Mouse (Mus musculus): ENCODE results near the gene Tfap4. TPM values are rescaled to one million over a fixed set of nuclear protein-coding genes. Genes with fewer than 3 reads are reported as not detected.

Tfap4 gene
- total RNA-seq, 2 experiments from 2014 or later: 3.1 to 3.4 TPM

- DNase-seq (ENCODE audit: extremely low spot score in 1 of 2, low spot score in 2 of 2): peak; percentile 69 to 82
- intact Hi-C loops (cut with DNase I): no loop called here
Observed at GRCm38 (mm10) chr16:4558980-4559631, 548 bp downstream of the Tfap4 start.

- peak; percentile 92 to 93 for DNase-seq (ENCODE audit: extremely low spot score in 1 of 2, low spot score in 2 of 2)
- intact Hi-C loops (cut with DNase I): no loop called here
Observed at GRCm38 (mm10) chr16:4558384-4558979, 1.2 kb downstream of the Tfap4 start.

GRCm38 (mm10) chr16:4557949-4558348, 1.7 kb downstream of the Tfap4 start:
- intact Hi-C loops (cut with DNase I): no loop called here
- DNase-seq (ENCODE audit: extremely low spot score in 1 of 2, low spot score in 2 of 2): peak; percentile 53 to 77

- DNase-seq (ENCODE audit: extremely low spot score in 1 of 2, low spot score in 2 of 2): no peak
- intact Hi-C loops (cut with DNase I): no loop called here
Observed at GRCm38 (mm10) chr16:4557085-4557484, 2.6 kb downstream of the Tfap4 start.

- intact Hi-C loops (cut with DNase I): no loop called here
- no peak for DNase-seq (ENCODE audit: extremely low spot score in 1 of 2, low spot score in 2 of 2)
Observed at GRCm38 (mm10) chr16:4555555-4555954, 4.1 kb downstream of the Tfap4 start.

- intact Hi-C loops (cut with DNase I): loop anchor here (5.0 kb wide), 1 partner anchor 54 kb away; no protein-coding TSS in a partner anchor
- peak in 1 of 2 experiments; percentile 42 for DNase-seq (ENCODE audit: extremely low spot score in 1 of 2, low spot score in 2 of 2)
Observed at GRCm38 (mm10) chr16:4552829-4553550, 6.7 kb downstream of the Tfap4 start.

- no peak for DNase-seq (ENCODE audit: extremely low spot score in 1 of 2, low spot score in 2 of 2)
- intact Hi-C loops (cut with DNase I): loop anchor here (5.0 kb wide), 1 partner anchor 55 kb away; no protein-coding TSS in a partner anchor
Observed at GRCm38 (mm10) chr16:4551885-4552284, 7.8 kb downstream of the Tfap4 start.

GRCm38 (mm10) chr16:4551056-4551455, 8.6 kb downstream of the Tfap4 start:
- intact Hi-C loops (cut with DNase I): loop anchor here (5.0 kb wide), 1 partner anchor 56 kb away; no protein-coding TSS in a partner anchor
- DNase-seq (ENCODE audit: extremely low spot score in 1 of 2, low spot score in 2 of 2): peak in 1 of 2 experiments; percentile 80

GRCm38 (mm10) chr16:4548953-4549688, 10.5 kb downstream of the Tfap4 start:
- no peak for DNase-seq (ENCODE audit: extremely low spot score in 1 of 2, low spot score in 2 of 2)
- intact Hi-C loops (cut with DNase I): loop anchor here (10.0 kb wide), 1 partner anchor 134 kb away; no protein-coding TSS in a partner anchor

GRCm38 (mm10) chr16:4547611-4548010, 12.0 kb downstream of the Tfap4 start:
- DNase-seq (ENCODE audit: extremely low spot score in 1 of 2, low spot score in 2 of 2): no peak
- intact Hi-C loops (cut with DNase I): loop anchor here (10.0 kb wide), 1 partner anchor 133 kb away; no protein-coding TSS in a partner anchor

- no peak for DNase-seq (ENCODE audit: extremely low spot score in 1 of 2, low spot score in 2 of 2)
- intact Hi-C loops (cut with DNase I): loop anchor here (10.0 kb wide), 1 partner anchor 132 kb away; no protein-coding TSS in a partner anchor
Observed at GRCm38 (mm10) chr16:4546838-4547237, 12.8 kb downstream of the Tfap4 start.

GRCm38 (mm10) chr16:4544845-4545244, 14.8 kb downstream of the Tfap4 start:
- no peak for DNase-seq (ENCODE audit: extremely low spot score in 1 of 2, low spot score in 2 of 2)
- intact Hi-C loops (cut with DNase I): loop anchor here (5.0 to 10.0 kb wide), 3 partner anchors 53 to 228 kb away; no protein-coding TSS in a partner anchor

- no peak for DNase-seq (ENCODE audit: extremely low spot score in 1 of 2, low spot score in 2 of 2)
- intact Hi-C loops (cut with DNase I): loop anchor here (5.0 to 10.0 kb wide), 3 partner anchors 51 to 226 kb away; no protein-coding TSS in a partner anchor
Observed at GRCm38 (mm10) chr16:4543266-4543665, 16.4 kb downstream of the Tfap4 start.

- no peak for DNase-seq (ENCODE audit: extremely low spot score in 1 of 2, low spot score in 2 of 2)
- intact Hi-C loops (cut with DNase I): loop anchor here (5.0 to 10.0 kb wide), 3 partner anchors 50 to 225 kb away; no protein-coding TSS in a partner anchor
Observed at GRCm38 (mm10) chr16:4542236-4542774, 17.3 kb downstream of the Tfap4 start.

GRCm38 (mm10) chr16:4541501-4542198, 18.0 kb downstream of the Tfap4 start, which contains the start of gene Srl:
Srl (minus strand) TSS chr16:4541816.
- intact Hi-C loops (cut with DNase I): loop anchor here (5.0 to 10.0 kb wide), 3 partner anchors 49 to 224 kb away; no protein-coding TSS in a partner anchor
- DNase-seq (ENCODE audit: extremely low spot score in 1 of 2, low spot score in 2 of 2): peak; percentile 100

- intact Hi-C loops (cut with DNase I): loop anchor here (5.0 to 10.0 kb wide), 3 partner anchors 49 to 224 kb away; no protein-coding TSS in a partner anchor
- DNase-seq (ENCODE audit: extremely low spot score in 1 of 2, low spot score in 2 of 2): no peak
Observed at GRCm38 (mm10) chr16:4541033-4541432, 18.6 kb downstream of the Tfap4 start.

- intact Hi-C loops (cut with DNase I): loop anchor here (5.0 to 10.0 kb wide), 3 partner anchors 48 to 223 kb away; no protein-coding TSS in a partner anchor
- DNase-seq (ENCODE audit: extremely low spot score in 1 of 2, low spot score in 2 of 2): no peak
Observed at GRCm38 (mm10) chr16:4540064-4540775, 19.4 kb downstream of the Tfap4 start.
